Mouse (Mus musculus) CH12.LX (cell line): ENCODE data around the gene Ctnna3.

Source experiments
- CTCF ChIP-seq, 2 experiments: IDR thresholded peaks in 1 of 2; conservative IDR thresholded peaks in 1 of 2; 2 replicates each; pipeline ENCODE4 v1.5.1; 2011 to 2012; ENCODE audit warnings: low read depth in 2 of 2, low read length in 2 of 2, improper control_type of control experiment in 1 of 2, inconsistent platforms in 1 of 2, mild to moderate bottlenecking in 1 of 2, moderate library complexity in 1 of 2
- EP300 ChIP-seq: IDR thresholded peaks from 2 replicates; pipeline ENCODE4 v1.6.1; 2011; ENCODE audit warnings: low read length, improper control_type of control experiment
- MYC ChIP-seq: IDR thresholded peaks from 2 replicates; pipeline ENCODE4 v1.6.1; 2011; ENCODE audit warnings: low read depth, mild to moderate bottlenecking, improper control_type of control experiment, low read length
- POLR2A ChIP-seq: IDR thresholded peaks from 2 replicates; pipeline ENCODE4 v1.6.1; 2011; ENCODE audit warnings: low read depth, mild to moderate bottlenecking, improper control_type of control experiment, low read length

- no peak for TF ChIP-seq POLR2A
- no peak for TF ChIP-seq EP300
- TF ChIP-seq MYC: no peak
- TF ChIP-seq CTCF (conservative IDR thresholded peaks at IDR 0.05 in 1 of 2, IDR thresholded peaks at IDR 0.05 in 1 of 2; ENCODE audit: low read depth in 2 of 2, low read length in 2 of 2): no peak
Measured at GRCm38 (mm10) chr10:63412756-63413155, 17.1 kb upstream of the Ctnna3 start.
